Mouse (Mus musculus) liver, postnatal 0 days (tissue): ENCODE measurements around the gene Ckap5. TPM values are rescaled to one million over a fixed set of nuclear protein-coding genes. Genes with fewer than 3 reads are reported as not detected.

Source experiments
- ATAC-seq: fragments of 200-750 bp; cut with Nextera tagmentation; 2 replicates; pipeline ENCODE4 v1.8.0; 2017; ENCODE audit warnings: mild to moderate bottlenecking, moderate library complexity
- DNase-seq: peaks from one replicate; pipeline ENCODE4 v3.0.0-alpha.2; 2016
- H3K27ac ChIP-seq: fragments of 300-500 bp; sonication (generic); 2 replicates; pipeline ENCODE4 v1.5.1; 2014; ENCODE audit warnings: antibody characterized with exemption, moderate library complexity, mild to moderate bottlenecking, low read depth
- H3K27me3 ChIP-seq: fragments of 300-500 bp; sonication (generic); 2 replicates; pipeline ENCODE4 v1.6.1; 2014; ENCODE audit warnings: low read length, control low read depth, mixed read lengths; ENCODE audit not compliant: insufficient read depth
- H3K36me3 ChIP-seq: fragments of 300-500 bp; sonication (generic); replicated peaks from 2 replicates; pipeline ENCODE4 v1.6.1; 2014; ENCODE audit warnings: mild to moderate bottlenecking, control low read depth, low read length, moderate library complexity, mixed read lengths; ENCODE audit not compliant: insufficient read depth
- H3K4me1 ChIP-seq: fragments of 300-500 bp; sonication (generic); 2 replicates; pipeline ENCODE4 v1.6.1; 2014; ENCODE audit warnings: antibody characterized with exemption, mild to moderate bottlenecking, control low read depth; ENCODE audit not compliant: insufficient read depth
- H3K4me2 ChIP-seq: fragments of 300-500 bp; sonication (generic); 2 replicates; pipeline ENCODE4 v1.6.1; 2014; ENCODE audit warnings: low read depth, mild to moderate bottlenecking, low read length, moderate library complexity, mixed read lengths
- H3K4me3 ChIP-seq: fragments of 300-500 bp; sonication (generic); 2 replicates; pipeline ENCODE4 v1.5.1; 2014; ENCODE audit warnings: low read depth, low read length
- H3K9ac ChIP-seq: fragments of 300-500 bp; sonication (generic); replicated peaks from 2 replicates; pipeline ENCODE4 v1.6.1; 2014; ENCODE audit warnings: mild to moderate bottlenecking, moderate library complexity
- H3K9me3 ChIP-seq: fragments of 300-500 bp; sonication (generic); 2 replicates; pipeline ENCODE4 v1.6.1; 2016; ENCODE audit warnings: mild to moderate bottlenecking, control low read depth, low read length, mixed read lengths
- CTCF ChIP-seq: sonication (generic); IDR thresholded peaks from 2 replicates; pipeline ENCODE4 v1.5.1; 2016; ENCODE audit warnings: antibody characterized with exemption, low read depth
- EP300 ChIP-seq: IDR thresholded peaks from 2 replicates; pipeline ENCODE4 v1.6.1; 2016; ENCODE audit warnings: antibody characterized with exemption, low read depth, mild to moderate bottlenecking
- WGBS: fragments of 180-500 bp; shearing (Covaris S2); extraction: QIAGEN DNeasy Blood & Tissue Kit; methylation state at CpG from one replicate; pipeline ENCODE4 v1.1.7; 2014; ENCODE audit not compliant: insufficient replicate concordance; 5-methylcytosine and 5-hydroxymethylcytosine counted together
- polyA plus RNA-seq: library from polyadenylated mRNA; unstranded; fragments of >200 nt; fragmentation: Nextera tagmentation; extraction: Ambion mirVana; gene quantifications from 2 replicates; pipeline ENCODE4 v1.2.1, GENCODE M21; 2015

Gene Ckap5
- polyA plus RNA-seq, 1 experiment from 2014 or later = 22.1 TPM

DNA sequence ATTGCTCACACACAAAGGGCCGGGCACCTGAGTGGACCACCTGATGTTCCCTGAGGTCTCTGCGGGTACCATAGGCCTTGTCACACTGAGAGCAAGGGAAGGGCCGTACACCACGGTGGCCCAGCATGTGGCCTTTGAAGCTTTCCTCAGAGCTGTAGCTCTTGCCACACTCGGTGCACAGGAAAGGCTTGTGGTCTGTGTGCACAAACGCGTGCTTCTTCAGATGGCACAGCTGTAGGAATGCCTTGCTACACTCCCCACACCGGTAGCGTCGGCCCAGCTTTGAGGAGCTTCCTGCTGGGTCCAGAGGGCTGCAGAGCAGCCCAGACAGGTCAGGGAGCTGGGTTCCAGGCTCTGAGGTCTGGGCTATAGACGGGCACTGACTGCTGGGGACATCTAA, 119.2 kb downstream of the Ckap5 start:
- Histone ChIP-seq H3K27me3 (no peaks in the 10 kb centered on the region), H3K36me3 (peaks cover 42% of the 10 kb centered on the region), H3K27ac (no peak overlapping the region; the same call in 1 of the 2 replicates), H3K9me3 (no peaks in the 10 kb centered on the region), H3K9ac (no peak overlapping the region), H3K4me2 (no peak overlapping the region), H3K4me1 (peaks cover 20% of the 10 kb centered on the region), H3K4me3 (no peak overlapping the region)
- ATAC-seq (no peak), DNase-seq (no peak)
- 73% methylated on average over 11 of the region's 11 CpGs for WGBS
- TF ChIP-seq EP300 (no peak), CTCF (no peak)

DNA sequence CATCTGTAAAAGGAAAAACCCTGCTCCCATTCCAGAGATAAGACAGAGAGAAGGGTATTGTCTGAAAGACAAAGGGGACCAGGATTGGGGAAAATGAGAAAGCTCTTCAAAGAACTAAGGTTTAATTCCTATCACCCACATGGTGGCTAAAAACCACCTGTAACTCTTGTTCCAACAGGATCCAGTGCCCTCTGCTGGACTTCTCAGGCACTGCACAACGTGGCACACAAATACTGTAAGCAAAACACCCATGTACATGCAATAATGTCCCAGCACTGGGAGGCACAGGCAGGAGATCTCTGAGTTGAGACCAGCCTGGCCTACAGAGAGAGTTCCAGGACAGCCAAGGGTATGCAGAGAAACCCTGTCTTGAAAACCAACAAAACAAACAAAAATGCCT, 120.2 kb downstream of the Ckap5 start:
- H3K4me2 ChIP-seq = no peak overlapping the region
- 9% methylated on average over 1 of the region's 1 CpGs for WGBS
- no peak for ATAC-seq
- peaks cover 42% of the 10 kb centered on the region for H3K36me3 ChIP-seq
- H3K27me3 ChIP-seq = no peaks in the 10 kb centered on the region
- peak; percentile 80 for TF ChIP-seq CTCF
- TF ChIP-seq EP300 = no peak
- H3K9ac ChIP-seq = no peak overlapping the region
- no peak overlapping the region for H3K4me3 ChIP-seq
- H3K27ac ChIP-seq = no peak overlapping the region
- no peaks in the 10 kb centered on the region for H3K9me3 ChIP-seq
- peaks cover 27% of the 10 kb centered on the region for H3K4me1 ChIP-seq
- DNase-seq = peak; percentile 74

DNA sequence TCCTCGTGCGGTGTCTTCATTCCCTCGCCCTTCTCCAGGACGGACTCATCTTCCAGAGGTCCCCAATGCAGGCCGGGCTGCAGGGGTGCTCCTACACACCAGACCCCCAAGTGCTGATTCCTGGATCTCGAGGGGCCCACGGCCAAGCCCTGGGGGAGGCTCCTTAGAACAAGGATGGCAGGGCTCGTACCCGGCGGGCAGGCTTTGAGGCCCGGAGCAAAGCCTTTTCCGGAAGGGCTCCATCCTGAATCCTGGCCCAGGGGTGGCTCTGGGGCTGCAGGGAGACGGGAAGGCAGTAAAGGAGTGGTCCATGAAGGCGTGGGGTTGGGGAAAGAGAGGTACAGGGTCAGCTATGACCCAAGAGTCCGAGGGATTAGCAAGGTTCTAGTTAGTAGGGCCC, 122.6 kb downstream of the Ckap5 start:
- Histone ChIP-seq H3K27ac (peak overlapping the region; percentile 97), H3K4me3 (peak overlapping the region; percentile 78), H3K9me3 (no peaks in the 10 kb centered on the region), H3K27me3 (no peaks in the 10 kb centered on the region), H3K4me2 (peak overlapping the region; percentile 99), H3K4me1 (peaks cover 30% of the 10 kb centered on the region), H3K9ac (peak overlapping the region; percentile 91), H3K36me3 (peaks cover 47% of the 10 kb centered on the region)
- no peak for TF ChIP-seq EP300
- DNase-seq (no peak), ATAC-seq (no peak)
- under 1% methylated on average over 15 of the region's 15 CpGs for WGBS

DNA sequence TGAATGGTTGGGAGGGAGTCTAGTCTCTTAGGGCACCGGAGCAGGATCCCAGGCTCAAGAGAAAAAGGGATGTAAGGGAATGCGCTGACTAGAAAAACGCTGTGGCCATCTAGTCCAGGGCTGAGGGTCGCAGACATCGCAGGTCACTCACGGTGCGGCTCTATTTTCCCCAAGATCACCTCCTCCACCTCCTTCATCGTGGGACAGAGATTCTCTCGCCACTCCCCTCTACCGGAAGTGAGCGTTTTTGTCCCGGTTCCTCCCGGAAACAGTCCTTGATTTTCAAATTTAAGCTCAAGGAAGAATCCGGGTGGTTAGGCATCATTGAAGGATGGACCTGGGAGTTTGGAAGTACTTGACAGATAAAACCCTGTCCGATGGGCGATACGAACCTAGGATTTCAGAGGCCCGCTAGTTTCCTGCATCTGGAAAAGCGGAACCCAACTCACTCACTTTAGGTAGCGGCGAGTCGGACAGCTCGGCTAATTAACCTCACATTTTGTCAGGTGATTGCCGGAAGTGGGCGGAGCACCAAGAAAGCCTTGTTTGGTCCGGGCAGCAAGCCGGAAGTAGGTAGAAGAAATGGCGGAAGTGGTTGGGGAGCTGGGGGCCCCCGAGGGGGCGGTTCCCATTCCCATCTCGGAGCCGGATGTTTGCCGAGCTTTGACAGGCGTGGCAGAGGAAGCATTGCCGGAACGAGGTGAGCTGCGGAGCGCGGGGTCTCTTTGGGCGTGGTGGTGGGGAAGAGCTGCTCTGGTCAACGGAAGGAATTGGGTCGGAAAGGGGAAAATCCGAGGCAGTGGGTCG, 123.2 kb downstream of the Ckap5 start, which contains the start of the genes Zfp408 and Arhgap1:
Gene Zfp408, minus strand, starts transcription at position 239 of the 807 bp plus-strand sequence.
Gene Arhgap1, plus strand, starts transcription at position 308 of the 807 bp plus-strand sequence.
- Histone ChIP-seq H3K4me2 (peak within 1 kb of the TSS; percentile 99), H3K9ac (peak within 1 kb of the TSS; percentile 91), H3K27ac (peak within 1 kb of the TSS; percentile 97), H3K4me3 (peak within 1 kb of the TSS; percentile 78), H3K27me3 (no peaks in the 10 kb centered on the region), H3K9me3 (no peaks in the 10 kb centered on the region), H3K36me3 (peaks cover 47% of the 10 kb centered on the region), H3K4me1 (peaks cover 30% of the 10 kb centered on the region)
- TF ChIP-seq EP300 (peak; percentile 84), CTCF (no peak)
- DNase-seq = peak; percentile 98
- peak; percentile 95 for ATAC-seq
- under 1% methylated on average over 44 of the region's 44 CpGs for WGBS

GRCm38 (mm10) chr2:91650360-91650995, 123.9 kb downstream of the Ckap5 start:
- DNase-seq = no peak
- H3K4me2 ChIP-seq = peak overlapping the region; percentile 99
- H3K4me1 ChIP-seq = peaks cover 30% of the 10 kb centered on the region
- H3K9me3 ChIP-seq = no peaks in the 10 kb centered on the region
- peak overlapping the region; percentile 75 for H3K9ac ChIP-seq
- no peak for TF ChIP-seq EP300
- TF ChIP-seq CTCF = no peak
- peak; percentile 26; the same call in 1 of the 2 replicates for ATAC-seq
- H3K27me3 ChIP-seq = no peaks in the 10 kb centered on the region
- peaks cover 47% of the 10 kb centered on the region for H3K36me3 ChIP-seq
- peak overlapping the region; percentile 97 for H3K27ac ChIP-seq
- 4% methylated on average over 16 of the region's 16 CpGs for WGBS
- peak overlapping the region; percentile 78 for H3K4me3 ChIP-seq

GRCm38 (mm10) chr2:91651458-91652258, 125.1 kb downstream of the Ckap5 start:
- Histone ChIP-seq H3K4me1 (peaks cover 30% of the 10 kb centered on the region), H3K4me3 (peak overlapping the region; percentile 20), H3K9ac (peak overlapping the region; percentile 34; the same call in 1 of the 2 replicates), H3K4me2 (peak overlapping the region; percentile 99), H3K27me3 (no peaks in the 10 kb centered on the region), H3K27ac (peak overlapping the region; percentile 35; the same call in 1 of the 2 replicates), H3K9me3 (no peaks in the 10 kb centered on the region), H3K36me3 (peaks cover 47% of the 10 kb centered on the region)
- ATAC-seq (no peak), DNase-seq (no peak)
- no peak for TF ChIP-seq EP300
- TF ChIP-seq CTCF = no peak
- WGBS = 71% methylated on average over 14 of the region's 14 CpGs
